Mouse (Mus musculus) layer of hippocampus, postnatal 25 days (tissue): ENCODE results near the gene Kazn. TPM values are rescaled to one million over a fixed set of nuclear protein-coding genes. Genes with fewer than 3 reads are reported as not detected.

Experiments used
- DNase-seq, 2 experiments: peaks; one replicate each; pipeline ENCODE4 v3.0.0; 2022; ENCODE audit warnings: mixed read lengths in 2 of 2, low spot score in 1 of 2; ENCODE audit errors: extremely low spot score in 1 of 2
- total RNA-seq, 2 experiments: library from RNA; stranded (reverse); gene quantifications; 2 replicates each; pipeline ENCODE4 v1.2.3; 2021

Kazn gene
- total RNA-seq, 2 experiments from 2014 or later = 47.6 to 50.8 TPM

GRCm38 (mm10) chr4:142205693-142206092 lies 33.5 kb downstream of the Kazn start:
- no peak for DNase-seq

DNA sequence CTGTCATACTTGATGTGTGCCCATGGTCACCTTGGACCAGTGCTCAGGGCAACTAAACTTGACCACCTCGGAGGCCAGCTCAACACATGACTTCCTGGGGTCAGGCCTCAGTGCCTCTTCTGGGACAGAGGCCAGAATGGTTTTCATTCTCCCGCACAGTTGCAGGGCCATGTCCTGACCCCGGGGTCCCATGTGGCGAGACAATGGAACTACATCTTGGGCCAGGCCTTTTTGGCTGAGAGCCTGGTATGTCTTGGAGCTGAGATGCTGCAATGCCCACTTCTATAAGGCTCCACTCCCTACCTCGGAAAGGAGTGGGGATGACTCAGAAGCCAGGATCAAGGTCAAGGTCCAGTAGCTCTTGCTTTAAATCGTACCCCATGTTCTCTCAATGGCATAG lies 42.6 kb downstream of the Kazn start:
- no peak for DNase-seq

DNA sequence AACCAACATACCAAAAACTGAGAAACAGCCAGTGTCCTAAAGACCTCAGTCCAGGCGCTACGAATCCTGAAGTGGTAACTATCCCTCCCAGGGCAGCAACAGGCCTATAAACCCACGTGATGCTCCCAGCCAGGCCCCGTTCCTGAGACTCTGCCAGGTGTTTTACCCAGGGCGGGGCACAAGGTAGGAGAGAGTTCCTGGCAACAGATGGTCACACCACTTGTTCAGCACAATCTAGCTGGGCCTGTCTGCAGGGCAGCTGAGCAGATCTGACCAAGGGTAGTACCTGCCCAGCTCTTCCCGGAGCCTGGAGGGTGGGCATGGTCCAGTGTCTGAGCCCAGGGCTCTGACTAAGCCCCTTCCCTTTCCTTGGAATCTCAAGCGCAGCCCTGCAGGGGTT lies 45.4 kb downstream of the Kazn start:
- no peak for DNase-seq

GRCm38 (mm10) chr4:142193151-142193578 lies 46.0 kb downstream of the Kazn start:
- DNase-seq = no peak

GRCm38 (mm10) chr4:142189960-142190359 lies 49.2 kb downstream of the Kazn start:
- no peak for DNase-seq

GRCm38 (mm10) chr4:142188501-142188900 lies 50.7 kb downstream of the Kazn start:
- no peak for DNase-seq

DNA sequence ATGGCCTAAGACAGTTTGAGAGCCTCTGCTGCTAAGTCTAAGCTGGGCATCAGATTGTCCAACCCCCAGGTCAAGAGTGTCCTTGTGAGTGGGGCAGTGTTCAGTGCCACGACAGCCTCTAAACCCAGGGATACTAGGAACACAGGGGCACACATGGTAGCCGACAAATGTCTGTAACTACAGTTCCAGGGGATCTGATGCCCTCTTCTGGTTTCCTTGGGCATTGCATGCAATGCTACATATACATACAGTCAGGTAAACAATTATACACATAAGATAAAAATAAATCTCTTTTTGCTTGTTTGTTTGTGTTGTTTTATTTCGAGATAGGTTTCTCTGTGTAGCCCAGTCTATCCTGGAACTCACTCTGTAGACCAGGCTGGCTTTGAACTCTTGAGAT lies 53.0 kb downstream of the Kazn start:
- no peak for DNase-seq

DNA sequence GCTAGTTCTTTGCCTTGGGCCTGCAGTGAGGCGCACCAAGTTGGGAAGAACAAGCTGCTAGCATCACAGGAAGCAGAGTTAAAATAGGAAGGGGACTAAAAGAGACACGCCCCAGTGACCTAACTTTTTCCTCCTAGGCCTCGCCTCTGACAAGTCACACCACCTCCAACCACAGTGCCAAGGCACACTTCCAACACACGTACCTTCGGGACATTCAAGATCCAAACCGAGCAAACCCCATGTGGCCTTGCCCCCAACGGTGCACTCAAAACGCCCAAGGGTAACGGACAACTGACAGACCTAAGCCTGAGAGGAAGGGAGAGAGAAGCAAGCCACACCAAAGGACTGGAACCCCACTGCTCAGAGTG lies 53.7 kb downstream of the Kazn start:
- DNase-seq = no peak

GRCm38 (mm10) chr4:142184852-142185532 lies 54.2 kb downstream of the Kazn start:
- DNase-seq = no peak

- DNase-seq = no peak
Measured at GRCm38 (mm10) chr4:142183591-142183990, 55.6 kb downstream of the Kazn start.

- DNase-seq = no peak
Measured at GRCm38 (mm10) chr4:142183015-142183414, 56.2 kb downstream of the Kazn start.

DNA sequence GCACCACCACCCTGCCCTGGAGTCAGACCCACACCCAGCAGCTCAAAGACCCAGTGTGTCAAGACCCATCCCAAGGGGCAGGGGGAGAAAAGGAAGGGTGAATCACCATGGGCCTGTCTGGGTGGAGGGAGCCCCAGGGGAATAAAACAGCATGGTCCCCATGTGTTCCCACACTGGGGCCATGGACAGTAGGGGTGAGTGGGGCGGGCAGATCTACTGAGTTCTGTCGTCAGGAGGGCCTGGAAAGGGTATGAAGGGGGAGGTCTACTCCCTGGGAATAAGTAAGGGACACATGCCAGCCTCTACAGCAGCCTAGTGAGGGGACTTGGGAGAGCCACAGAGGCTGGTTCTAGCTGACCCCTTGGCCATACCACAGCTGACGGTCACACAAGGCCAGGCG lies 57.6 kb downstream of the Kazn start:
- DNase-seq = no peak

DNA sequence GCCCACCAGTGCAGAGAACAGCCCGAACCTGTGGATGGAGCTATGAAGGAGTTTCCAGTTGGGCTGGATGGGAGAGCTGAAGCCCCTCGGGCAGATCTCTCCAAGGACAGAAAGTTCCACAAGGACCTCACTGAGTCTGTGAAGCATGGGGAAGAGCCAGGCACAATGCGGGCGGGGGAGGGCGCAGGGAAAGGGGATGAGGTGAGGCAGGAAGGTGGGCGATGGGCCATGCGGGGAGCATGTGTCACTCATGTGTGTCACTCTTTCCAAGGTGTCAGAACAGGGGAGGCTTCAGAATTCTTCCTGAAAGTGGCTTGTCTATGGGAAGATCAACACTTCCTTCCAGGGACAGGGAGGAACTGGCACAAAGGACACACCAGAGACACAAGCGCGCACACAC lies 58.3 kb downstream of the Kazn start:
- DNase-seq = no peak

GRCm38 (mm10) chr4:142180289-142180688 lies 58.9 kb downstream of the Kazn start:
- DNase-seq = peak in 1 of 2 experiments; percentile 31

GRCm38 (mm10) chr4:142179531-142179930 lies 59.7 kb downstream of the Kazn start:
- DNase-seq = peak in 1 of 2 experiments; percentile 24

DNA sequence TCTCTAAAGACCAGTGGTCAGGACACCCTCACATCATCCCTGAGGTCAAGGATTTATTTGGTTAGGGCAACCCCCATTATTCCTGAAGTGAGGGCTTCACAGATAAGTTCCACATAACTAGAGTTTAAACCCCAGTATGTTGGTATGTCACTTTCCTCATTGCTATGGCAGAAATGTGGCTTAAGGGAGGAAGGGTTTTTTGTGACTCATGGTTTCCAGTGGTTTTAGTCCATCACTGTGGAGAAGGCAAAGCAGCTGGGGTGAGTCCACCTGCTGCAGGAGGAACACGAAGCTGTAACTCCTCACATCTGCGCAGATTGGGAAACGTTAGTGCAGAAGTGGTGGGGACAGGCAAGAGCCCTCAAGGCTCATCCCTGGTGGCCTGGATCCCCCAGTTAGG lies 62.5 kb downstream of the Kazn start:
- no peak for DNase-seq

- no peak for DNase-seq
Measured at GRCm38 (mm10) chr4:142173981-142174485, 65.2 kb downstream of the Kazn start.

- no peak for DNase-seq
Measured at GRCm38 (mm10) chr4:142172942-142173341, 66.3 kb downstream of the Kazn start.

GRCm38 (mm10) chr4:142171788-142172497 lies 67.3 kb downstream of the Kazn start:
- no peak for DNase-seq

GRCm38 (mm10) chr4:142170882-142171768 lies 68.1 kb downstream of the Kazn start:
- DNase-seq = no peak

- no peak for DNase-seq
Measured at GRCm38 (mm10) chr4:142169636-142170035, 69.6 kb downstream of the Kazn start.
